Mouse (Mus musculus): Measurements from ENCODE around the gene Nav1. TPM values are rescaled to one million over a fixed set of nuclear protein-coding genes. Genes with fewer than 3 reads are reported as not detected.
A peak's percentile ranks its signal among the peaks of the same experiment; 100 is the strongest.
"Not testable (repeated sequence)": the region's sequence is repeated elsewhere in the genome, so short reads cannot be mapped to it uniquely, and the experiment has no call there.

Gene Nav1
- total RNA-seq, 2 experiments from 2014 or later: 8.7 to 9.7 TPM

GRCm38 (mm10) chr1:135498455-135499358 lies 108.4 kb downstream of the Nav1 start:
- intact Hi-C loops (cut with DNase I): no loop called here
- DNase-seq: no peak

- intact Hi-C loops (cut with DNase I): no loop called here
- no peak for DNase-seq
Observed at GRCm38 (mm10) chr1:135495048-135495447, 112.0 kb downstream of the Nav1 start.

- intact Hi-C loops (cut with DNase I): no loop called here
- DNase-seq: no peak
Observed at GRCm38 (mm10) chr1:135493862-135494261, 113.2 kb downstream of the Nav1 start.

- DNase-seq: no peak
- intact Hi-C loops (cut with DNase I): no loop called here
Observed at GRCm38 (mm10) chr1:135492406-135492805, 114.7 kb downstream of the Nav1 start.

- no peak for DNase-seq
- intact Hi-C loops (cut with DNase I): no loop called here
Observed at GRCm38 (mm10) chr1:135490931-135491666, 116.0 kb downstream of the Nav1 start.

- intact Hi-C loops (cut with DNase I): no loop called here
- DNase-seq: no peak
Observed at GRCm38 (mm10) chr1:135488879-135489278, 118.2 kb downstream of the Nav1 start.

- DNase-seq: no peak
- intact Hi-C loops (cut with DNase I): no loop called here
Observed at GRCm38 (mm10) chr1:135485179-135485578, 121.9 kb downstream of the Nav1 start.

GRCm38 (mm10) chr1:135484503-135485051 lies 122.5 kb downstream of the Nav1 start:
- intact Hi-C loops (cut with DNase I); DNase-seq: not testable (repeated sequence)

GRCm38 (mm10) chr1:135483971-135484370 lies 123.1 kb downstream of the Nav1 start:
- DNase-seq: no peak
- intact Hi-C loops (cut with DNase I): no loop called here

- DNase-seq: no peak
Observed at GRCm38 (mm10) chr1:135482666-135483065, 124.4 kb downstream of the Nav1 start.

GRCm38 (mm10) chr1:135481656-135482055 lies 125.4 kb downstream of the Nav1 start:
- DNase-seq: peak in 1 of 2 experiments; percentile 22
- intact Hi-C loops (cut with DNase I): no loop called here

More at GRCm38 (mm10) chr1:135482666-135483065, 124.4 kb downstream of the Nav1 start:
- intact Hi-C loops (cut with DNase I): no loop called here

- no peak for DNase-seq
Observed at GRCm38 (mm10) chr1:135480815-135481214, 126.3 kb downstream of the Nav1 start.

GRCm38 (mm10) chr1:135475571-135475895 lies 131.6 kb downstream of the Nav1 start:
- intact Hi-C loops (cut with DNase I): no loop called here

More at GRCm38 (mm10) chr1:135480815-135481214, 126.3 kb downstream of the Nav1 start:
- intact Hi-C loops (cut with DNase I): no loop called here

GRCm38 (mm10) chr1:135474861-135475570 lies 132.1 kb downstream of the Nav1 start:
- intact Hi-C loops (cut with DNase I): no loop called here
- no peak for DNase-seq

More at GRCm38 (mm10) chr1:135475571-135475895, 131.6 kb downstream of the Nav1 start:
- DNase-seq: no peak

- DNase-seq: no peak
- intact Hi-C loops (cut with DNase I): no loop called here
Observed at GRCm38 (mm10) chr1:135472536-135472935, 134.6 kb downstream of the Nav1 start.

GRCm38 (mm10) chr1:135471742-135472141 lies 135.4 kb downstream of the Nav1 start:
- DNase-seq: no peak
- intact Hi-C loops (cut with DNase I): no loop called here

- intact Hi-C loops (cut with DNase I): no loop called here
- no peak for DNase-seq
Observed at GRCm38 (mm10) chr1:135470546-135470945, 136.5 kb downstream of the Nav1 start.

GRCm38 (mm10) chr1:135467462-135467861 lies 139.6 kb downstream of the Nav1 start:
- intact Hi-C loops (cut with DNase I): no loop called here
- no peak for DNase-seq

GRCm38 (mm10) chr1:135466935-135467334 lies 140.2 kb downstream of the Nav1 start:
- no peak for DNase-seq
- intact Hi-C loops (cut with DNase I): no loop called here

- no peak for DNase-seq
- intact Hi-C loops (cut with DNase I): no loop called here
Observed at GRCm38 (mm10) chr1:135465734-135466133, 141.4 kb downstream of the Nav1 start.

GRCm38 (mm10) chr1:135462736-135463135 lies 144.4 kb downstream of the Nav1 start:
- intact Hi-C loops (cut with DNase I): no loop called here
- DNase-seq: no peak
